Mouse (Mus musculus) liver, adult 2 months (tissue): Measurements from ENCODE around the gene Hlcs. TPM values are rescaled to one million over a fixed set of nuclear protein-coding genes. Genes with fewer than 3 reads are reported as not detected.

Experiments used
- DNase-seq: peaks from one replicate; pipeline ENCODE4 v3.0.0-alpha.2; 2011; ENCODE audit warnings: low read depth, low spot score; ENCODE audit errors: extremely low read depth
- H3K27ac ChIP-seq: fragments of 200-500 bp; replicated peaks from 2 replicates; pipeline ENCODE4 v1.5.1; 2012; ENCODE audit warnings: low read depth, mild to moderate bottlenecking, control low read depth, inconsistent platforms, low read length; ENCODE audit not compliant: insufficient read depth
- H3K27me3 ChIP-seq: fragments of 200-500 bp; 2 replicates; pipeline ENCODE4 v1.6.1; 2012; ENCODE audit warnings: mild to moderate bottlenecking, moderate library complexity, low read length, inconsistent platforms; ENCODE audit not compliant: control insufficient read depth, insufficient read depth
- H3K36me3 ChIP-seq: fragments of 200-500 bp; 2 replicates; pipeline ENCODE4 v1.6.1; 2012; ENCODE audit warnings: low read length, inconsistent platforms; ENCODE audit not compliant: control insufficient read depth, insufficient read depth
- H3K4me1 ChIP-seq: fragments of 200-500 bp; 2 replicates; pipeline ENCODE4 v1.6.1; 2011; ENCODE audit warnings: low read length; ENCODE audit not compliant: control insufficient read depth, insufficient read depth
- H3K4me3 ChIP-seq: fragments of 200-500 bp; 2 replicates; pipeline ENCODE4 v1.5.1; 2011; ENCODE audit warnings: low read depth, mild to moderate bottlenecking, control low read depth, low read length, moderate library complexity; ENCODE audit not compliant: insufficient read depth
- H3K79me2 ChIP-seq: fragments of 200-500 bp; 2 replicates; pipeline ENCODE4 v1.6.1; 2012; ENCODE audit warnings: inconsistent platforms, mild to moderate bottlenecking, low read length, moderate library complexity; ENCODE audit not compliant: control insufficient read depth, insufficient read depth
- H3K9ac ChIP-seq: fragments of 200-500 bp; 2 replicates; pipeline ENCODE4 v1.6.1; 2012; ENCODE audit warnings: low read depth, mild to moderate bottlenecking, control low read depth, inconsistent platforms, low read length
- CTCF ChIP-seq: fragments of 200-500 bp; IDR thresholded peaks from 2 replicates; pipeline ENCODE4 v1.5.1; 2011; ENCODE audit warnings: low read depth, low read length, control low read depth
- POLR2A ChIP-seq: fragments of 200-500 bp; IDR thresholded peaks from 2 replicates; pipeline ENCODE4 v1.6.1; 2011; ENCODE audit warnings: low read length, control low read depth; ENCODE audit not compliant: insufficient read depth; ENCODE audit errors: extremely low read depth
- WGBS: fragments of 180-500 bp; shearing (Covaris S2); methylation state at CpG from one replicate; pipeline ENCODE4 v1.1.7; 2018; 5-methylcytosine and 5-hydroxymethylcytosine counted together
- polyA plus RNA-seq: library from polyadenylated mRNA; depleted of rRNA; stranded (reverse); fragments of >200 nt; gene quantifications from 2 replicates; pipeline ENCODE4 v1.2.3, GENCODE M21; 2012; rRNA removed
- total RNA-seq: library from RNA; depleted of rRNA; stranded (reverse); fragments of >200 nt; gene quantifications from 2 replicates; pipeline ENCODE4 v1.2.3, GENCODE M21; 2014; rRNA removed

Hlcs gene
- total and polyA plus RNA-seq, 2 experiments = 6.0 to 7.2 TPM

GRCm38 (mm10) chr16:94079856-94080555 lies 233.4 kb downstream of the Hlcs start:
- Histone ChIP-seq H3K27me3 (peaks cover 29% of the 10 kb centered on the region), H3K79me2 (no peaks in the 10 kb centered on the region), H3K4me3 (no peak overlapping the region), H3K36me3 (no peaks in the 10 kb centered on the region), H3K27ac (no peak overlapping the region), H3K4me1 (no peaks in the 10 kb centered on the region), H3K9ac (no peak overlapping the region)
- no peak for DNase-seq
- no peak for TF ChIP-seq POLR2A
- TF ChIP-seq CTCF = no peak
- WGBS = 9% methylated on average over 13 of the region's 13 CpGs

- Histone ChIP-seq H3K4me1 (no peaks in the 10 kb centered on the region), H3K79me2 (no peaks in the 10 kb centered on the region), H3K4me3 (no peak overlapping the region), H3K27me3 (peaks cover 24% of the 10 kb centered on the region), H3K27ac (no peak overlapping the region), H3K36me3 (no peaks in the 10 kb centered on the region), H3K9ac (no peak overlapping the region)
- WGBS = 6% methylated on average over 47 of the region's 47 CpGs
- DNase-seq = no peak
- TF ChIP-seq CTCF (no peak), POLR2A (no peak)
Observed at GRCm38 (mm10) chr16:94079075-94079855, 234.1 kb downstream of the Hlcs start.

Other genes starting within 250 kb of the Hlcs start
- not detected in 2 replicates for gene Sim2, start 228.6 kb downstream of the Hlcs start, total RNA-seq
- gene Sim2, start 228.6 kb downstream of the Hlcs start, polyA plus RNA-seq = not detected in 2 replicates
- gene Ripply3, start 14.8 kb upstream of the Hlcs start, total RNA-seq = 0.74 and 1.6 TPM in 2 replicates
- gene Ripply3, start 14.8 kb upstream of the Hlcs start, polyA plus RNA-seq = 0.99 and 1.1 TPM in 2 replicates
- gene Ttc3, start 57.0 kb upstream of the Hlcs start, total RNA-seq = 26.7 and 28.6 TPM in 2 replicates
- gene Ttc3, start 57.0 kb upstream of the Hlcs start, polyA plus RNA-seq = 6.8 and 9.3 TPM in 2 replicates
- 34.0 and 41.2 TPM in 2 replicates for gene Pigp, start 58.3 kb upstream of the Hlcs start, total RNA-seq
- gene Pigp, start 58.3 kb upstream of the Hlcs start, polyA plus RNA-seq = 7.6 and 13.1 TPM in 2 replicates
- gene Vps26c, start 213.3 kb upstream of the Hlcs start, total RNA-seq = 33.1 and 33.9 TPM in 2 replicates
- gene Vps26c, start 213.3 kb upstream of the Hlcs start, polyA plus RNA-seq = 18.8 and 19.4 TPM in 2 replicates